Mouse (Mus musculus) testis, adult 2 months (tissue): Measurements from ENCODE around the gene Rtl1.

Source experiments
- CTCF ChIP-seq: fragments of 200-500 bp; IDR thresholded peaks from 2 replicates; pipeline ENCODE4 v1.5.1; 2012; ENCODE audit warnings: low read depth, mild to moderate bottlenecking, inconsistent platforms, low read length, moderate library complexity; ENCODE audit not compliant: control insufficient read depth, insufficient read depth, insufficient replicate concordance
- POLR2A ChIP-seq: fragments of 200-500 bp; IDR thresholded peaks from 2 replicates; pipeline ENCODE4 v1.6.1; 2012; ENCODE audit warnings: low read depth, mild to moderate bottlenecking, inconsistent platforms, low read length, moderate library complexity; ENCODE audit not compliant: control insufficient read depth

DNA sequence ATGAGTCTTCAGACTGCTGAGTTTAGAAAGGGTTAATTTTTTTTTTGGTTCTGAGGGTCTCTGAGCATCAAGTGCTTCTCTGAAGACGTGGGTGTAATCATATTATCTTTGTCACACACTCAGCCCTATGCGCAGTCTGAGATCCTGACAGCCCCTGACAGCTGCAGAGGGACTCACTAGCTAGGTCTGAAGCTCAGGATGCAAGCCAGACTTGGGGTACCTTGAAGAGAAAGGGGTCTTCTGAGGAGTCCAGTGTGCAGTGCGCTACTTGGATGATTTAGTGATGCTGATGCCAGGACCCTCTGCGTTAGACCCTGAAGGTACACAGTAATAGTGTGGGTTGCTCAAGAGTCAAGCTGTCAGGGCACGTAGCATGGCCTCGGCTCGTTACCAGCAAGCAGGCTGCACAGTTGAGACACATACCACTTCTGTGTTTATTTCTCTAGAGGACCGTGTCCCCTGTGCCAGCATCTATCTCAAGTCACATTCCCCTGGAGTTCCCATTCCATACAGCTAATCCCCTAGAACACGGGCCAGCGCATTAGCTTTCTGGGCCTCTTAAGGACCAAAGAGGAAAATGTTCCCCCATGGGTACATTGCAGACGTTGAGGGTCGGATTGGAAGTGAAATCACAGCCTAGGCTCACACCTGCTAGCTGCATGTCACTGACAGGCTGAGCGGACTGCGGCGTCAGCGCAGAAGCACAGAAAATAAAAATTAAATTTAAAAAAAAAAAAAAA is 5.0 kb upstream of the Rtl1 start:
- TF ChIP-seq CTCF (no peak), POLR2A (no peak)
